Mouse (Mus musculus): ENCODE data around the gene Zbtb9.
"Not testable (repeated sequence)": the region's sequence is repeated elsewhere in the genome, so short reads cannot be mapped to it uniquely, and the experiment has no call there.

The Zbtb9 gene

DNA sequence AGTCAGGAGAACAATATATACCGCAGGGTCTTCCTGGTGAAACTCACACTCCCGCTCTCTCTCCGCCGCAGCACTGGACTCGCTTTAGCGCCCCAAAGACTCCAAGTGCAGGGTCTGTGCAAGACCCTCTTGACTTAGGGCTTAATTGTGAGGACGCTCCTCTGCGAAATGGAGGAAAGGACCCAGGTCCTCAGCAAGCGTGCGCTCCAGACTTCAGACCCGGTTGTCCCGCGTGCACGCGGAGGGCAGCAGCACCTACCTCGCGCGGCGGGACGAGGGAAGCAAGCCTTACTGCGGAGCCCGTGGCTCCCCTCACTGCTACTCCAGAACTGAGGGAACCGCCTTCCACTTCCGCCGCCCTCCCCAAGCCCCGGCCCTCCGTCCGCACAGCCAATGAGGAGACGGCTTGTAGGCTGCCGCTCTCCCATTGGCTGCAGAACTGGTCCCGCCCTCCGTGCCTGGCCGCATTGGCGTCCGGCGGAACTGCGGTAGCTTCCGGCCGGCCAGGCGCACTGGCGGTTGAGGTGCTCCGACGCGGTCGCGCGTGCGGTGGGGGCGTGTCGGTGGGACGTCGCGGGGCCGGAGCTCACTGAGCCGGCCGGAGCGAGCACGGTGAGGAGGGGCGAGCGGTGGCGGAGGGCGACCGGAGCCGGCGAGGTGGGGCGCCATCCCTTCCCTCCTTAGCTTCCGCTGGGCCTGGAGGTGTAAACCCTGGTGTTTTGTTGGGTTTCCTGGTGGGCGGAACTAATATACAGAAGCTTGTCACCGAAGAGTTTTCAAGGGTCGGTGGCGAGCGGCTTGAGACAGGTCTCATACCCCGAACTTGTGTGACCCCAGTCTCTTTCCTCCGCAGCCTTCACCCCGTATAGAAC, at the start of gene Zbtb9:
Zbtb9 (plus strand) TSS at position 465 of the 872 bp plus-strand sequence.
- DNase-seq (ENCODE audit: low spot score in 2 of 2) = peak; percentile 91 to 95

DNA sequence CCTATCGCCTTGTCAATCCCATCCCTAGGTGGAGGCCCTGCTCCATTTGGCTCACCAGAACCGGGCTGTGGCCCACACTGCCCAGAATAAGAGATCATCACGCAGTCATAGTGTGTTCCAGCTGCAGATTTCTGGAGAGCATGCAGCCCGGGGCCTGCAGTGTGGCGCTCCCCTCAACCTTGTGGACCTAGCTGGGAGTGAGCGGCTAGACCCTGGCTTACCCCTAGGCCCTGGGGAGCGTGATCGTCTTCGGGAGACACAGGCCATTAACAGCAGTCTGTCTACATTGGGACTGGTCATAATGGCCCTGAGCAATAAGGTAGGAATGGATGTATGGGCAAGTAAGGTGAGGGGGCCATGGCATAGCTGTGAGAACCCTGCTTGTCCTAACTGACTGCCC, 47.6 kb upstream of the Zbtb9 start:
- not testable (repeated sequence) for DNase-seq (ENCODE audit: low spot score in 2 of 2)

DNA sequence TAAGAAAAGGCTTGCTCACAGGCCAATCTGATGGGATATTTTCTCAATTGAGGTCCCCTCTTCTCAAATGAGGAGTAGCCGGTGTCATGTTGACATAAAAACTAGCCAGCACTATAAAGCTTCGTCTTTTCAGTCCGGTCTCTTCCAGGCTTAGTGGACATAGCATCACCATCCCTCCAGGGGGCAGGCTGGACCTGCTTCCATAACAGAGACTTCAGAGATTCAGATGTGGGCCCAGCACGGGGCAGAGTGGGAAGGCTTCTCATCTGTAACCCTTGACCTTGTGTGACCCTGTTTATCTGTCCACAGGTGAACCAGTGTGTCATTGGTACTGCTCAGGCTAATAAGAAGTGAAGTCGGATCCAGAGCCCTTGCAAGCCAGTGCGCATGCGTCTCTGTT, 41.2 kb upstream of the Zbtb9 start:
- DNase-seq (ENCODE audit: low spot score in 2 of 2) = not testable (repeated sequence)

DNA sequence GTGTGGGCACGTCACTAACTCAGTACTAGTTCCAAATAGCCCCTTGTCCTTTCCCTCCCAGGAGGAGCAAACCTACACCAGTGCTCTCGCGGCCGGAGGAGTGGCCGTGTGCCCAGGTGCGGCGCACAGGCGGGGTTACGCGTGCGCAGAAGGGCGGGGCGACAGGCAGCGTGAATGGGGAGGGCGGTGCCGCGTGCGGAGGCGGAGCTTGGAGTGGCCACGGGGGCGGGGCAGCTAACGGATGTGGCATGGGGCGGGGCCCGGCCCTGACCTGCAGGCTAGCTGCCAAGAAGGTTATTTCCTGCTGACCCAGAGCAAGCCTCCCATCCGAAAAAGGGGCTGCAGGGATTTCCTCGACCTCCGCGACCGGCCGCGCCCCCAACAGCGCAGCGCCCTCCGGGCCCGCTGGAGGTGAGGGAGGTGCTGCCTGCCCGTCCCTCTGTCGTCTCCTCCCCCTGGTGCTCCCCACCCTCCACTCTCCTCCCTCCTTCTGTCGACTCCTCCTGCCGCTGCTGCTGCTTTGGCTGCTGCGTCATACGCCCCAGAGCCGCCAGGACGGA, 40.0 kb upstream of the Zbtb9 start, which contains the start of gene Phf1:
Phf1 (plus strand) TSS at position 214 of the 560 bp plus-strand sequence.
- DNase-seq (ENCODE audit: low spot score in 2 of 2) = peak; percentile 88 to 91

DNA sequence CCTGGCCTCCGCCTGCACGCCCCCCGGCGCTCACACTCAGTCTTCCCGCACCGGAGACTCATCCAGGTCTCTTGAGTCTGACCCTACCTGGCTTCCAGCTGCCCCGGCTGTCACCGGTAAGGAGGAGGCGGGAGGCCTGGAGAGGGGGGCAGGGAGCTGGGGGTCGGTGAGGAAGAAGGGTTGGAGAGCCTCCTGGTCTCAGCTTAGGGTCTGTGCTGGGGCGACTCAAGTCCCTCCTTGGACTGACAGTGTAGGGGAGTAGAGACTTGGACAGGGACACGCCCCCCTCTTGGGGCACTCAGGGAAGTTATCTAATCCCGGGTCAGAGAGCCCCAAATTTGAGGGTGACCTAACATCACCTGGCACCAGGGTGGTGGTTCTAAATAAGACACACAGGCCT, 39.5 kb upstream of the Zbtb9 start:
- DNase-seq (ENCODE audit: low spot score in 2 of 2) = no peak

DNA sequence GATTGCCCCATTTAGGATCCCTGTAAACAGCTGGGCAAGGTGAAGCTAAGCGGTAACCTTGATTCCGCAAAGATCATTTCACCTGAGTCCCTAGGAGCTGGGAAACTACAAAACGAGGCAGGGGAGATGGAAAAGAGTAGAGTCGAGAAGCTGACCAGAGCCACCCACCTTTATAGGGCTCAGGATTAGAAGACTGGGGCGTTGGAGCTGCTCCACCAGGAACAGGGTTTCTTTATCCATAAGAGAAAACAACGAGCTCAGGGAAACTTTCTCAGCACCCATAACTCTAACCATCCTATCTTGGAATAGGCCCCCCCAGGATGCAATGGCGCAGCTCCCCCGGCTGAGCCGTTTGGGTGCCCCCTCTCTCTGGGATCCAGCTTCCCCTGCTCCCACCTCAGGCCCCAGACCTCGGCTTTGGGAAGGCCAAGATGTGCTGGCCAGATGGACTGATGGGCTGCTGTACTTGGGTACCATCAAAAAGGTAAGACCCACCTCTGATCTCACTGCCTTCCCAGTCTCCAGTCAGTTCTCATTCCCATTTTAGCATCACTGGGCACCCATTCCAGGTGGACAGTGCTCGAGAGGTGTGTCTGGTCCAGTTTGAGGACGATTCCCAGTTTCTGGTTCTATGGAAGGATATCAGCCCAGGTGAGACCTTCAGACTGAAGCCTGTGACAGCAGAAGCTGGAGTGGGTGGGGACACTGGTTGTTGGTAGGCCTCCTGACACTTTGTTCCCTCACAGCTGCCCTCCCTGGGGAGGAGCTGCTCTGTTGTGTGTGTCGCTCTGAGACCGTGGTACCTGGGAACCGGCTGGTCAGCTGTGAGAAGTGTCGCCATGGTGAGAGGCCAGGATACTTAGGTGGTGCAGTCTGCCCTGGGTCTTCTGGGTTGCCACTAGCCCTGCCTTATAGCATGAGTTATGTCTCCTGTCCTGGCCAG, 38.8 kb upstream of the Zbtb9 start:
- DNase-seq (ENCODE audit: low spot score in 2 of 2) = no peak

DNA sequence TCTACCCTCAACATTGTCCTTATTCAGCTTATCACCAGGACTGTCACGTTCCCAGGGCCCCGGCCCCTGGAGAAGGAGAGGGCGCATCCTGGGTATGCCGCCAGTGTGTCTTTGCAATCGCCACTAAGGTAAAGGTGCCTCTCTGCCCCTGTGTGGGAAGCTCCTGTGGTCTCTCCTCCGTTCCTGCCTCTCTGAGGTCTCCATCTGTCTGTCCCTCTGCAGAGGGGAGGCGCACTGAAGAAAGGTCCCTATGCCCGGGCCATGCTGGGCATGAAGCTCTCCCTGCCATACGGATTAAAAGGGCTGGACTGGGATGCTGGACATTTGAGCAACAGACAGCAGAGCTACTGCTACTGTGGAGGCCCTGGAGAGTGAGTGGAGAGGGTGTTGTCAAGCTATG, 37.9 kb upstream of the Zbtb9 start:
- DNase-seq (ENCODE audit: low spot score in 2 of 2) = no peak

DNA sequence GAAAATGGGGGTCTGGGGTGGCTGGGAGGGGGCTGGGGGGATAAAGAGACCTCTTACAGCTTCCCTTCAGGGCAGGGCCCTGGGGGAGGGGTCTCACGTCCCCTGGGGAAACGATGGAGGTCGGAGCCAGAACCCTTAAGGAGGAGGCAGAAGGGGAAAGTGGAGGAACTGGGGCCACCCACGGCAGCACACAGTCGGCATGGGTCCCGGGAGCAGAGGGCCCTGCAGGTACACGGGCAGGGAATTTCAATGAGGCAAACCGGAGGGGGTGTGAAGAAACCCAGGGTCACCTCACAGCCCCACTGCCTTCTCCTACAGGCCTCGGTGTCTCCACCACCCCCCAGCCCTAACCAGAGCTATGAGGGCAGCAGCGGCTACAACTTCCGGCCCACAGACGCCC, 36.5 kb upstream of the Zbtb9 start:
- DNase-seq (ENCODE audit: low spot score in 2 of 2) = no peak

DNA sequence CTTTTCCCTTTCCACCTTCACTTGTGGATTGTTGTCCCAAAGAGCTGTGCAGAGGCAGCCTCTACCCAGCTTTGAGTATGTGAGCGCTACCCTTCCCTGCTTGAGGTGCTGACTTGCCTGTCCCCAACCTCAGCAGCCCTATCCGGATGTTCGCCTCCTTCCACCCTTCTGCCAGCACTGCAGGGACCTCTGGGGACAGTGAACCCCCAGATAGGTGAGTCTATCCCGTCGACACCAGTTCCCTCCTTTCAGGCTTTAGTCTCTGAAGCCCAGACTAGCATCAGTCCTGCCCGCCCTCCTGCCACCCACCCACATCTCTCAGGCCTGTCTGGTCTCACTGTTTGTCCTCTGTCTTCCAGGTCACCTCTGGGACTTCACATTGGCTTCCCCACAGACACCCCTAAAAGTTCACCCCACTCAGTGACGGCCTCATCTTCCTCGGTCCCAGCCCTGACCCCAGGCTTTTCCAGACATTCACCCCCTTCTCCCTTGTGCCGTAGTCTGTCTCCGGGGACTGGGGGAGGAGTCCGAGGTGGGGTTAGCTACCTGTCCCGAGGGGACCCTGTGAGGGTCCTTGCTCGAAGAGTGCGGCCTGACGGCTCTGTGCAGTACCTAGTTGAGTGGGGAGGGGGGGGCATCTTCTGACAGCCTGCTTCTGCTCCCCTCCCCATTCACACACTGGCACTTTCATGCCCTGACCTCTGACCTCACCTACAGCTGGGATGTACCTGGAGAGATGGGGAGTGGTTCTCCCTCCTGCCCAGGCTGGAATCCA, 35.9 kb upstream of the Zbtb9 start:
- DNase-seq (ENCODE audit: low spot score in 2 of 2) = no peak

DNA sequence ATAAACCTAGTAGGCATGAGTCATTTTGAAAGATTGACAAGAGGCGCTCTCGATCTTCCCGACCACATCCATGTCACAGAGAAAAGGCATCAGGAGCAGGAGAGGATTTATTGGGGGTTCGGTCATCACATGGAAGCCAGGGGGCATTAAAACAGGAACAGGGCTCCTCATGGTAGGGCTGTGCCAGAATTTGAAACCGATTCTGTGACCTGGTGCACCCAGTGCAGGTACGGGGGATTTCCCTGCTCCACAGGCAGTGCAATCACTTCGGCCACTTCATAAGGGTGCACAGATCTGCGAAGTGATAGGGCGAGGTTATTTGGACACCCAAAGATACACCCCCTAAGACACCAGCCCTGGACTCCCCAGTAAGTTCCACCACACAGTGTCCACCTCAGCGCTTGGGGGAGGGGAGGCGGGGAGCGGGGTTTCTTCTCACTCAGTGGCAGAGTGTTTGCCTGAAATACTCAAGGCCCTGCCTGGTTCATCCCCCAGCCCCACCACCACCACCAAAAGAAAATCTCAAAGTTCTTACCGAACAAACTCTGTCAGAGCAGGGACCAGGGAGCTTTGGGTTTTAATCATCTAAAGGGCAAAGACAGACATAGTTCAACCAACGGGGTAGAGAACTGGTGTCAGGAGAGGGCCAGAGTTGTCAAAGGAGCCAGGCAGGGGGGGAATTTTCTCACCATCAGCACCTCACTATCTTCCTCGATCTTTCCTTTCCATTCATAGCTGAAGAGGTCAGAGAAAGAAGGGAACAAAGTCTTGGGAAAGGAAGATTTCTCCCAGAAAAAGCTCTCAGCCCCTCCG, 34.9 kb upstream of the Zbtb9 start:
- no peak for DNase-seq (ENCODE audit: low spot score in 2 of 2)

DNA sequence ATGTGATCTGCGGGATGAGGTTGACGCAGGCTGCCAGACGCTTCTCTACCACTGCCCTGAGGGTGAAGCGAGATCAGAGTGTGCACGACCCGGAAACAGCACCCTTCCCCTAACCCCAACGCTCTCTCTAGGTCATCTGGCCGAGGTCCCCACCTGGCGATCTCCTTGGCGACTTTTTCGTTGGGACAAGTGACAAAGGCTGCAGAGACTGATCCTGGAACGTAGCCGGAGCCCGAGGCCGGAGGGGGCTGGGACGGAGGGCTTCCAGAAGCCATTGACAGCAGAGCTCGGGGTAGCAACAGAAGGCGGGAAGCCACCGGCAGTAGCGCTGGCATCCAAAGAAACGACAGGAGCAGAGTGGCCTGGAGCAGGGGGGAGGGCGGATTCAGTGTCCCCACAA, 34.2 kb upstream of the Zbtb9 start:
- no peak for DNase-seq (ENCODE audit: low spot score in 2 of 2)

DNA sequence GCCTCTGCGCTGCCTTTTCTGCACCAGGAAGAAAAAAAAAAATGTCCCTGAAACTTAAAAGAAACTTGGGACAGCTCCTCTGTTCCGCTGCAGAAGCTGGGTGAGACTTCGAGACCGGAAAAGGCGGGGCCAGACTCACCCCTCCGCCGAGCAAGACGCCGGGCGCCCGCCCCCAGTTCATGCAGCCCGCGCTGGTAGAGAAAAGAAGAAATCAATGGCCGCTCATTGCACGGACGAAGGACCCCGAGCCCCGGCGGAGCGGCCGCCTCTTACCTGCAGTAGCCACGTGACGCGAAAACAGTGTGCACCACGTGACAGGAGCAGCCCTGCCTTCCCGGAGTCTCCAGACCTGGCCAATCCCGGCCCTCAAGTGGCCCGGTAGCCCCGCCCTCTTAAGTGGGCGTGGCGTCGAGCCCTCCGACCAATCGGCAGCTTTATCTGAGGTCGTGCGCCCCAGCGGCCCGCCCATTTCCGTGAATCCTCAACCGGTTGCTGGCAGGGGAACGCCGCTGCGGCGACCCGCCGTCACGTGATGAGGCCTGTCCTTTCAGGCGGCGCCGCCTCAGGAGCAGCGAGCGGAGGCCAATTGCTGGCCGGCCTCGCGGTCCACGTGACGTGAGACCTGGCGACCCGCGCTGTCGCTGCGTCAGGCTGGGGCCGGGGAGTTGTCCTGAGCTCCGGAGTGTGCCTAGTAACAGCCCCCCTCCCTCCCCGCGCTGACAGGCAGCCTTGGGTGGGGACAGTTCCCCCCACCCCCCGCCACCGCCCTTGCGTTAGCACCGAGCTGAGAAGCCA, 33.6 kb upstream of the Zbtb9 start, which contains the start of gene Cuta:
Cuta (minus strand) TSS at position 392 of the 795 bp plus-strand sequence.
- peak; percentile 95 to 99 for DNase-seq (ENCODE audit: low spot score in 2 of 2)

DNA sequence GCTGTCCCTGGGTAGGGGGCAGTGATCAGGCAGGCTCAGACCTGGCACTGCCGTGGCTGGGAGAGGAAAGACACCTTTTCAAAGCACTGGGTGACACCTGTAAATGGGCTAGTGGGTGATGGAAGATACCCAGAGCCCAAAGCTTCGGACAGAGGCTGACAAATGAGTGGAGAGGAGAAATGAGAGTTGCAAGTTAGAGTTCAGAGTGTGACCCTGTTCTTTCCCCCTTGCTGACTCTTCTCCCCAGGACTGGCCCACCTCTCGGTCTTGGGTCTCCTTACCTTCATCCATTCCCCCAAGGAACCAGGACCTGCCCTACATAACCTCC, 33.0 kb upstream of the Zbtb9 start:
- no peak for DNase-seq (ENCODE audit: low spot score in 2 of 2)

DNA sequence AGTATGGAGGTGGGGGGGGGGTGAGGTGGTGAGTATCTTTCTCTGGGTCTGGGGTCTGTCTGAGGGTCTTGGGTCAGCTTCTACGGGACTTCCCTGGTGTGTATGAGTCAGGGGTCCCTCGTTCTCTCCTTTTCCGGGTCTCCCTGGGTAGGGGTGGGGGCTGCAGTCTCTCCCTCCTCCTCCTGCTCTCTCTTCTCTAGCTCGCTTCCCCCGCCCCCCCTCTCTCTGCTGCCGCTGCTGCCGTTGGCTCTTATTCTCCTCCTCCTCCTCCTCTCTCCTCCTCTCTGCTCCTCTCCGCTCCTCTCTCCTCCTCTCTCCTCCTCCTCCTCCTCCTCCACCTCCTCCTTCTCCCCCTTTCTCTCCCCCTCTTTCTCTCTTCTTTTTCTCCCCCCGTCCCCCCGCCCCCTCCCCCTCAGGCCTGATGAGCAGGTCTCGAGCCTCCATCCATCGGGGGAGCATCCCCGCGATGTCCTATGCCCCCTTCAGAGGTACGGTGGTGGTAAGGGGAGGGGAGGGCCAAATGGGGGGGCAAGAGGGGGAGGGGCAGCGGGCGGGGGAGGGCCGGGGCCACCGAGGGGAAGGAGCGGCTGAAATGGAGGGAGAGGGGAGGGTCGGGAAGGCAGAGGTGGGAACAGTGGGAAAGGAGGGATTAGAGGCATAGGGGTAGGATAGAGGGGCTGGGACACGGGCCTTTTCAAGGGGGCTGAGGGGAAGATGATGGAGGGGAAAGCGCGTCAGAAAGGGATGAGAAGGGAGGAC, 31.8 kb upstream of the Zbtb9 start, which contains the start of gene Syngap1:
Syngap1 (plus strand) TSS at position 223 of the 759 bp plus-strand sequence.
- peak in 1 of 2 experiments; percentile 62 for DNase-seq (ENCODE audit: low spot score in 2 of 2)

DNA sequence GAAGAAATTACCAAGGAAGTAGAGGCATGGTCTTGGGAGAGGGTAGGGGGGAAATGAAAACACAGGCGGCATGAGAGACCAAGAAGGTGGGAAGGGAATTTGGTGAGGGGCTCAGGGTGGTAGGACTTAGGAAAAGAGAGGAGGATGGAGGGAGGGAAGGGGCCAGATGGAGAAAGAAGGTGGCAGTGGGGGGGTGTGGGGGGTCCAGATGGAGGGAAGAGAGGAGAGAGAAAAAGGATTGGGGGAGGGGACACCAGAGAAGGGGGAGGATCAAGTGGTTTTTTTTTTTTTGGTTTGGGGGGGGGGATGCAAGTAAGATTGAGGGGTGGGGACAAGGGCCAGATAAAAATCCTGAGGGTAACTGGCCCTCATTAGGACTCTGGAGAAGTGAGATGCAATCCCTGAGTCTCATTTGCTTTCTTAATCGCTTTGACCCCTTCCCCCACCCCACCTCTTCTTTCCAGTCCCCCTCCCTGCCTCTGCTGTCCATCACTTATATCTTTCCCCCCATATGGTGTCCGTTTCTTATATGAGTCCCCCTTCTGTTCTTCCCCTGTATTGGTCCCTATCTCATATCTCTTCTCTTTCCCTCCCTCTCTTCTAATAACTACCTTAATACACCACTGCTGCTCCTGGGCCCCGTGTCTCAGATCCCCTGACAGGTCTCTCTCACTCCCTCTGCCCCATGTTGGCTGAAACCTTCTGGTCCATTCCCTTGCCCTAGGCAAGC, 31.0 kb upstream of the Zbtb9 start:
- no peak for DNase-seq (ENCODE audit: low spot score in 2 of 2)

DNA sequence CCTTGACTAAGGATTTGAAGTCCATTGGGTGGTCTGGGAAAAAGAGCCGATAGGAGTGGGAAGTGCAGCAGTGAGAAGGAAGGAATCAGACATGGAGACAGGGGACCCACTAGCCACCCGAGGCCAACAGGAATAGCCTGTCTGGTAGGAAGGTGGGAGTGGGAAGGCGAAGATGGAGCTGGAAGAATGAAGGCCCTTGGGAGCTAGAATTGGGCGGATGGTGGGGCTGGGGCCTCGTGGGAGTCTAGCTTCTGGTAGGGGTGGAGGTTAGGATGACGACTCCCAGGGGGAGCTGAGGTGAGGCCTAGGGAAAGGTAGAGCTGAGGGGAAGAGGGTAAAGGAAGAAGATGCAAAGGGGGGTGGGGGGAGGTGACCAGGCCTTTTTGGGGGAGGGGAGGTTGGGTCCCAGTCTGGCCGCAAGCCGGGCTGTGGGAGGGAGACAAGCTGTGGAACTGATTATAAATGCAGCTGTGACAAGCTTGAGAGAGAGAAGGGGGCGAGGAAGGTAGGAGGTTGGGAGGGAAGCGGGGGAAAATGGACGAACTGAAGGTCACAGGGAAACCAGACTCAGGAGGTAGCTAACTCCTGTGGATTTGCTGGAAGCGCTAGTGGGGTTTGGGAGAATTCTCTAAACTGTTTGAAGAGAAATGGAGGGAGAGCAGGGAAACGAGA, 27.0 kb upstream of the Zbtb9 start:
- DNase-seq (ENCODE audit: low spot score in 2 of 2) = no peak

DNA sequence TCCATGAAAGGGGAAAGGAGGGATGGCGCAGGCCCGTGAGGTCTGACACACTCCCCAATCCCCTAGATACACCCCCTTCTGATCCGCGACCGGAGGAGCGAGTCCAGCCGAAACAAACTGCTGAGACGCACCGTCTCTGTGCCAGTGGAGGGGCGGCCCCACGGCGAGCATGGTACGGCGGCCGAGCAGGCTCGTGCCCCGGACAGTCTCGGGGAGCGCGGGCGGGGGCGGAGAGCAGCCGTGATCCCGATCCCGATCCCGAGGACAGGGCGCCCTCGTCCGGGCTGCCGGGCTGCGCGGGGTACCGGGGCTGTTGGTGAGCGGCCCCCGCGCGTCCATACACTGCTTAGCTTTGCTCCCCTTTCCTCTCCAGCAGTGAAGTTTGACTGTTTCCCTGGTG, 26.4 kb upstream of the Zbtb9 start:
- peak; percentile 54 to 73 for DNase-seq (ENCODE audit: low spot score in 2 of 2)

Data from cerebellum, postnatal 4 days (tissue).